Mouse (Mus musculus) stomach, embryonic 16.5 days (tissue): ENCODE measurements around the gene Ccdc113. TPM values are rescaled to one million over a fixed set of nuclear protein-coding genes. Genes with fewer than 3 reads are reported as not detected.

Experiments
- ATAC-seq: fragments of 200-750 bp; cut with Nextera tagmentation; 2 replicates; pipeline ENCODE4 v1.8.0; 2017; ENCODE audit warnings: moderate number of reproducible peaks, moderate TSS enrichment; ENCODE audit not compliant: insufficient read depth, low FRiP score
- H3K27ac ChIP-seq: fragments of 300-500 bp; sonication (generic); 2 replicates; pipeline ENCODE4 v1.5.1; 2014; ENCODE audit warnings: low read length
- H3K27me3 ChIP-seq: fragments of 300-500 bp; sonication (generic); 2 replicates; pipeline ENCODE4 v1.6.1; 2014; ENCODE audit warnings: low read length, control low read depth, mixed read lengths; ENCODE audit not compliant: control insufficient read depth, insufficient read depth
- H3K36me3 ChIP-seq: fragments of 300-500 bp; sonication (generic); 2 replicates; pipeline ENCODE4 v1.6.1; 2014; ENCODE audit warnings: low read length; ENCODE audit not compliant: control insufficient read depth, insufficient read depth
- H3K4me1 ChIP-seq: fragments of 300-500 bp; sonication (generic); 2 replicates; pipeline ENCODE4 v1.6.1; 2014; ENCODE audit warnings: low read length, control low read depth, mixed read lengths; ENCODE audit not compliant: control insufficient read depth, insufficient read depth
- H3K4me2 ChIP-seq: fragments of 300-500 bp; sonication (generic); 2 replicates; pipeline ENCODE4 v1.6.1; 2014; ENCODE audit warnings: low read depth, low read length, mixed read lengths
- H3K4me3 ChIP-seq: fragments of 300-500 bp; sonication (generic); replicated peaks from 2 replicates; pipeline ENCODE4 v1.5.1; 2014; ENCODE audit warnings: mild to moderate bottlenecking, low read length
- H3K9ac ChIP-seq: fragments of 300-500 bp; sonication (generic); 2 replicates; pipeline ENCODE4 v1.6.1; 2014; ENCODE audit warnings: low read length
- H3K9me3 ChIP-seq: fragments of 300-500 bp; sonication (generic); replicated peaks from 2 replicates; pipeline ENCODE4 v1.6.1; 2016; ENCODE audit warnings: low read length, control low read depth; ENCODE audit not compliant: control insufficient read depth
- WGBS: fragments of 180-500 bp; shearing (Covaris S2); extraction: QIAGEN DNeasy Blood & Tissue Kit; methylation state at CpG from one replicate; pipeline ENCODE4 v1.1.7; 2014; 5-methylcytosine and 5-hydroxymethylcytosine counted together
- polyA plus RNA-seq: library from polyadenylated mRNA; unstranded; fragments of >200 nt; fragmentation: Nextera tagmentation; extraction: Ambion mirVana; gene quantifications from 2 replicates; pipeline ENCODE4 v1.2.1, GENCODE M21; 2015

Gene Ccdc113
- polyA plus RNA-seq: 0.31 and 0.59 TPM in 2 replicates

- no peak within 1 kb of the TSS for H3K27ac ChIP-seq
- 10% methylated on average over 33 of the region's 33 CpGs for WGBS
- peak; percentile 83 for ATAC-seq
- H3K9me3 ChIP-seq: no peaks in the 10 kb centered on the region
- no peaks in the 10 kb centered on the region for H3K4me1 ChIP-seq
- H3K4me3 ChIP-seq: peak within 1 kb of the TSS; percentile 48
- H3K9ac ChIP-seq: peak within 1 kb of the TSS; percentile 55
- H3K4me2 ChIP-seq: peak within 1 kb of the TSS; percentile 70
- no peaks in the 10 kb centered on the region for H3K36me3 ChIP-seq
- H3K27me3 ChIP-seq: no peaks in the 10 kb centered on the region
Observed at GRCm38 (mm10) chr8:95533584-95534387, at the start of gene Ccdc113. TSS of gene Ccdc113 (plus strand) at chr8:95534085.

GRCm38 (mm10) chr8:95487800-95488697 is 45.8 kb upstream of the Ccdc113 start:
- peak; percentile 50; the same call in 1 of the 2 replicates for ATAC-seq
- Histone ChIP-seq H3K4me2 (peak overlapping the region; percentile 71), H3K9ac (peak overlapping the region; percentile 97), H3K4me1 (peaks cover 13% of the 10 kb centered on the region), H3K27ac (no peak overlapping the region; the same call in 1 of the 2 replicates), H3K36me3 (no peaks in the 10 kb centered on the region), H3K9me3 (no peaks in the 10 kb centered on the region), H3K4me3 (peak overlapping the region; percentile 94), H3K27me3 (no peaks in the 10 kb centered on the region)
- under 1% methylated on average over 62 of the region's 95 CpGs for WGBS

GRCm38 (mm10) chr8:95488698-95489332 is 45.1 kb upstream of the Ccdc113 start:
- H3K4me1 ChIP-seq: peaks cover 13% of the 10 kb centered on the region
- no peak overlapping the region for H3K27ac ChIP-seq
- no peaks in the 10 kb centered on the region for H3K27me3 ChIP-seq
- no peaks in the 10 kb centered on the region for H3K9me3 ChIP-seq
- peak overlapping the region; percentile 94 for H3K4me3 ChIP-seq
- no peaks in the 10 kb centered on the region for H3K36me3 ChIP-seq
- H3K9ac ChIP-seq: peak overlapping the region; percentile 97
- under 1% methylated on average over 31 of the region's 42 CpGs for WGBS
- H3K4me2 ChIP-seq: peak overlapping the region; percentile 63
- ATAC-seq: peak; percentile 90

- no peak within 1 kb of the TSS for H3K27ac ChIP-seq
- H3K4me3 ChIP-seq: peak within 1 kb of the TSS; percentile 94
- H3K36me3 ChIP-seq: no peaks in the 10 kb centered on the region
- WGBS: 79% methylated on average over 5 of the region's 5 CpGs
- ATAC-seq: no peak
- peak within 1 kb of the TSS; percentile 63 for H3K4me2 ChIP-seq
- peak within 1 kb of the TSS; percentile 97 for H3K9ac ChIP-seq
- H3K9me3 ChIP-seq: no peaks in the 10 kb centered on the region
- H3K4me1 ChIP-seq: peaks cover 13% of the 10 kb centered on the region
- no peaks in the 10 kb centered on the region for H3K27me3 ChIP-seq
Observed at GRCm38 (mm10) chr8:95490006-95490405, 43.9 kb upstream of the Ccdc113 start, which contains the start of gene Csnk2a2. TSS of gene Csnk2a2 (minus strand) at chr8:95490039.

- no peak overlapping the region for H3K4me3 ChIP-seq
- WGBS: 52% methylated on average over 4 of the region's 4 CpGs
- H3K9ac ChIP-seq: no peak overlapping the region
- H3K4me1 ChIP-seq: peaks cover 12% of the 10 kb centered on the region
- no peaks in the 10 kb centered on the region for H3K36me3 ChIP-seq
- H3K4me2 ChIP-seq: no peak overlapping the region
- H3K9me3 ChIP-seq: no peaks in the 10 kb centered on the region
- H3K27me3 ChIP-seq: no peaks in the 10 kb centered on the region
- ATAC-seq: peak; percentile 47; the same call in 1 of the 2 replicates
- no peak overlapping the region for H3K27ac ChIP-seq
Observed at GRCm38 (mm10) chr8:95492057-95492456, 41.8 kb upstream of the Ccdc113 start.

GRCm38 (mm10) chr8:95495444-95495843 is 38.4 kb upstream of the Ccdc113 start:
- WGBS: 83% methylated on average over 6 of the region's 6 CpGs
- H3K9ac ChIP-seq: no peak overlapping the region
- no peaks in the 10 kb centered on the region for H3K27me3 ChIP-seq
- H3K4me1 ChIP-seq: no peaks in the 10 kb centered on the region
- H3K27ac ChIP-seq: no peak overlapping the region
- no peak for ATAC-seq
- no peaks in the 10 kb centered on the region for H3K36me3 ChIP-seq
- H3K4me2 ChIP-seq: no peak overlapping the region
- no peak overlapping the region for H3K4me3 ChIP-seq
- H3K9me3 ChIP-seq: no peaks in the 10 kb centered on the region

- no peak overlapping the region for H3K4me3 ChIP-seq
- H3K9ac ChIP-seq: no peak overlapping the region
- no peak overlapping the region for H3K4me2 ChIP-seq
- H3K27ac ChIP-seq: no peak overlapping the region
- no peaks in the 10 kb centered on the region for H3K36me3 ChIP-seq
- H3K27me3 ChIP-seq: no peaks in the 10 kb centered on the region
- no peaks in the 10 kb centered on the region for H3K4me1 ChIP-seq
- WGBS: 26% methylated on average over 3 of the region's 3 CpGs
- H3K9me3 ChIP-seq: no peaks in the 10 kb centered on the region
- ATAC-seq: peak; percentile 10; the same call in 1 of the 2 replicates
Observed at GRCm38 (mm10) chr8:95496420-95496819, 37.5 kb upstream of the Ccdc113 start.

DNA sequence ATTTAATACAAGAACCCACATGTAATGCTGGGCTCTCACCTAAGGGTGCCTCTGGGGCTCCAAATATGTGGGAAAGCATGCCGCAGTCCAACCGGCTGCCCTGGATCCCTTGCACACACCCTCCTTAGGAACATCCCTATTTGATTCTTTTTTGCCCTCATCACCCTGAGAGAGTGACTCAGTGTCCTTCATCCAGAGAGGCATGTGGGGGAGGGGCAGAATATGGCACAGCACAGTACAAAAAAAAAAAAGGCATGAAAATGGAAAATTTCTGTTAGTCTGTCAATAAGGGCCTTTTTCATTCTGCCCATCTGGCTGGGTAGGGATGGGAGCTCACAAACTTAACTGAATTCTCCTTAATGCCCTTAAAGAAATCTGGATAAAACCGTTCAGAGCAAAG is 36.1 kb upstream of the Ccdc113 start:
- no peak overlapping the region for H3K4me3 ChIP-seq
- no peak overlapping the region for H3K9ac ChIP-seq
- no peaks in the 10 kb centered on the region for H3K4me1 ChIP-seq
- ATAC-seq: no peak
- 66% methylated on average over 3 of the region's 3 CpGs for WGBS
- H3K36me3 ChIP-seq: no peaks in the 10 kb centered on the region
- H3K27ac ChIP-seq: no peak overlapping the region
- no peak overlapping the region for H3K4me2 ChIP-seq
- H3K27me3 ChIP-seq: no peaks in the 10 kb centered on the region
- H3K9me3 ChIP-seq: no peaks in the 10 kb centered on the region
